Mouse (Mus musculus): Measurements from ENCODE around the gene Flcn. TPM values are rescaled to one million over a fixed set of nuclear protein-coding genes. Genes with fewer than 3 reads are reported as not detected.
A peak's percentile ranks its signal among the peaks of the same experiment; 100 is the strongest.

Gene Flcn
- polyA plus RNA-seq, 1 experiment from 2014 or later = 32.0 TPM

- WGBS = 87% methylated on average over 4 of the region's 4 CpGs
- Histone ChIP-seq H3K4me2 (ENCODE audit: low read depth, severe bottlenecking) (no peak overlapping the region), H3K4me3 (ENCODE audit: low read depth, low read length) (no peak overlapping the region), H3K27ac (replicated peaks; ENCODE audit: low read depth, low read length) (no peak overlapping the region), H3K9me3 (ENCODE audit: control insufficient read depth, low read length) (no peaks in the 10 kb centered on the region), H3K36me3 (ENCODE audit: control insufficient read depth, insufficient read depth, low read length) (peaks cover 12% of the 10 kb centered on the region; the same call in 1 of the 2 replicates), H3K27me3 (ENCODE audit: control insufficient read depth, insufficient read depth, low read length) (no peaks in the 10 kb centered on the region), H3K9ac (ENCODE audit: low read length) (no peak overlapping the region), H3K4me1 (ENCODE audit: control insufficient read depth, insufficient read depth, low read length) (no peaks in the 10 kb centered on the region)
- ATAC-seq (ENCODE audit: insufficient number of reproducible peaks, low FRiP score, low TSS enrichment, low read depth) (no peak), DNase-seq (ENCODE audit: low spot score) (no peak)
Measured at GRCm38 (mm10) chr11:59779406-59779805, 30.4 kb downstream of the Flcn start.

DNA sequence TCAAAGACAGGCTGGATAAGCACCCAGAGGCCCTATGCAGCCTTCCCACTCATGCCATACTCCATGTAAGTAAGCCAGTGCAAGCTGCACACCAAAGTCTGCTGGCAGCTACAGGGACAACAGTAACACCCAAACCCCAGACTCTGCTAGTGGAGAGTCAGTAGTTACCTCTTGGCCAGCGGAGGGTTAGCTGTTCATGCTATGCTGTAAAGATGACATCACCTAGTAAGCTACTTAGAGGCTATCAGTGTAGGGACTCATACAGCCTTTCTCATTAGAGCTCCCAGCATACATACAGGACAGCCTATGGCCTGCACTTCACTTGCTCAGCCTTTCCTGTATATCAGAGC, 31.0 kb downstream of the Flcn start:
- H3K36me3 ChIP-seq (ENCODE audit: control insufficient read depth, insufficient read depth, low read length) = peaks cover 12% of the 10 kb centered on the region; the same call in 1 of the 2 replicates

GRCm38 (mm10) chr11:59778181-59778873, 31.5 kb downstream of the Flcn start:
- no peaks in the 10 kb centered on the region for H3K27me3 ChIP-seq (ENCODE audit: control insufficient read depth, insufficient read depth, low read length)
- H3K9ac ChIP-seq (ENCODE audit: low read length) = no peak overlapping the region
- H3K4me2 ChIP-seq (ENCODE audit: low read depth, severe bottlenecking) = no peak overlapping the region
- no peak overlapping the region for H3K27ac ChIP-seq (replicated peaks; ENCODE audit: low read depth, low read length)
- ATAC-seq (ENCODE audit: insufficient number of reproducible peaks, low FRiP score, low TSS enrichment, low read depth) (no peak), DNase-seq (ENCODE audit: low spot score) (peak; percentile 86)
- peaks cover 16% of the 10 kb centered on the region; the same call in 1 of the 2 replicates for H3K36me3 ChIP-seq (ENCODE audit: control insufficient read depth, insufficient read depth, low read length)
- WGBS = 57% methylated on average over 9 of the region's 9 CpGs
- no peaks in the 10 kb centered on the region for H3K4me1 ChIP-seq (ENCODE audit: control insufficient read depth, insufficient read depth, low read length)
- H3K9me3 ChIP-seq (ENCODE audit: control insufficient read depth, low read length) = no peaks in the 10 kb centered on the region
- H3K4me3 ChIP-seq (ENCODE audit: low read depth, low read length) = no peak overlapping the region

More for the DNA sequence above, 31.0 kb downstream of the Flcn start:
- H3K27me3 ChIP-seq (ENCODE audit: control insufficient read depth, insufficient read depth, low read length) = no peaks in the 10 kb centered on the region
- H3K4me1 ChIP-seq (ENCODE audit: control insufficient read depth, insufficient read depth, low read length) = no peaks in the 10 kb centered on the region
- no peak overlapping the region for H3K4me2 ChIP-seq (ENCODE audit: low read depth, severe bottlenecking)
- DNase-seq (ENCODE audit: low spot score) (no peak), ATAC-seq (ENCODE audit: insufficient number of reproducible peaks, low FRiP score, low TSS enrichment, low read depth) (no peak)
- H3K27ac ChIP-seq (replicated peaks; ENCODE audit: low read depth, low read length) = no peak overlapping the region
- no peak overlapping the region for H3K9ac ChIP-seq (ENCODE audit: low read length)
- H3K9me3 ChIP-seq (ENCODE audit: control insufficient read depth, low read length) = no peaks in the 10 kb centered on the region
- H3K4me3 ChIP-seq (ENCODE audit: low read depth, low read length) = no peak overlapping the region
- 87% methylated on average over 1 of the region's 1 CpGs for WGBS

DNA sequence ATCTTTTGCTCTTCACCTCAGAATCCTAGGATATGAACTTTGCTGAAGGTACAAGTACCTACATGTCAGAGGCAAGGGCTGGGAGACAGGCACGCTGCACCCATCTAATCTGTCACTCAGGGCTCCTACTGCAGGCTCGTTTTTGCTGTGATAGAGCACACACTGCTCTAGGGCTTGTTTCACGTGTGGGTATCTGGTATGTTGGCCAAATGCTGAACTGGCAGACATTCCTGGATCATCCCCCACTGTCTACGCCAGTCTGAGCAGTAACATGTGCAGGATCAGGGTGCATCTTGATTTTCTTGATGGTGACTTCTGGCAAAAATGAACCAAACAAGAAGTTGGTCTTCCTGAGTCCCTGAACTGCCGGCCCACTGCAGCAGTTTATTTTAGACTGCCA, 32.6 kb downstream of the Flcn start:
- Histone ChIP-seq H3K36me3 (ENCODE audit: control insufficient read depth, insufficient read depth, low read length) (peaks cover 16% of the 10 kb centered on the region; the same call in 1 of the 2 replicates), H3K4me3 (ENCODE audit: low read depth, low read length) (no peak overlapping the region), H3K9ac (ENCODE audit: low read length) (no peak overlapping the region), H3K9me3 (ENCODE audit: control insufficient read depth, low read length) (no peaks in the 10 kb centered on the region), H3K4me2 (ENCODE audit: low read depth, severe bottlenecking) (no peak overlapping the region), H3K27me3 (ENCODE audit: control insufficient read depth, insufficient read depth, low read length) (no peaks in the 10 kb centered on the region), H3K27ac (replicated peaks; ENCODE audit: low read depth, low read length) (no peak overlapping the region), H3K4me1 (ENCODE audit: control insufficient read depth, insufficient read depth, low read length) (no peaks in the 10 kb centered on the region)
- no peak for DNase-seq (ENCODE audit: low spot score)
- 89% methylated on average over 5 of the region's 5 CpGs for WGBS
- no peak for ATAC-seq (ENCODE audit: insufficient number of reproducible peaks, low FRiP score, low TSS enrichment, low read depth)

DNA sequence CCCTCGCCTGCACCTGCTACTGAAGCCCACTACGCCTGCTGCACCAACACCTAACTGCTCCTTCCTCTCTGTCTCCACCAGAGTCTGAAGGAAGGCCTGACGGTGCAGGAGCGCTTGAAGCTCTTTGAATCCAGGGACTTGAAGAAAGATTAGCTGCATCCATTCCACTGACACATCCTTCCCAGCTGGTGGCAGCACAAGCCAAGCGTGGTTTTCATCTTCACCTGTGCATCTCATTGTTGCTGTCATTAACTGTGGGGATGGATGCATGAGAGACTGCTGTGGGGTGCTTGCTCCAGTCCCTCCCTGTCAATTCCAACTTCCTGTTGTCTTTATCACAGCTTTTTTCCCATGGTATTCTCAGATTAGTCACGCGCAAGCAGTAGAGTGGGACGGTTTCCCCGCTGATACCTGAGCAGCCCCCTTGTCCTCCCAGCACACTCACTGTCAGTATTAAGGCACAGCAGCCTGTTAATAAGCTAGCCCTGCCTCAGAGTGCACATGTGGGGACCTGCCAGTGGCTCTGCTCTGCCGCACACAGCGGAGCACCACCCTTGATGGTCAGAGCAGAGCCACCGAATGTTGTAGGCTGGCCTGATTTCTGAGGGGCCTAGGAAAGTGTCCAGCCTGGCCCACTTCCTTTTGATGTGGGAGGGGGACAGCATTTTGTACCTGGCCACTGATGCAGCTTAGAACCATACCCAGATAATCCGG, 34.2 kb downstream of the Flcn start:
- Histone ChIP-seq H3K4me2 (ENCODE audit: low read depth, severe bottlenecking) (no peak overlapping the region), H3K36me3 (ENCODE audit: control insufficient read depth, insufficient read depth, low read length) (peaks cover 22% of the 10 kb centered on the region; the same call in 1 of the 2 replicates), H3K4me1 (ENCODE audit: control insufficient read depth, insufficient read depth, low read length) (no peaks in the 10 kb centered on the region), H3K9ac (ENCODE audit: low read length) (no peak overlapping the region), H3K27ac (replicated peaks; ENCODE audit: low read depth, low read length) (no peak overlapping the region), H3K27me3 (ENCODE audit: control insufficient read depth, insufficient read depth, low read length) (no peaks in the 10 kb centered on the region), H3K9me3 (ENCODE audit: control insufficient read depth, low read length) (no peaks in the 10 kb centered on the region), H3K4me3 (ENCODE audit: low read depth, low read length) (no peak overlapping the region)
- no peak for ATAC-seq (ENCODE audit: insufficient number of reproducible peaks, low FRiP score, low TSS enrichment, low read depth)
- DNase-seq (ENCODE audit: low spot score) = no peak
- WGBS = 90% methylated on average over 13 of the region's 13 CpGs

GRCm38 (mm10) chr11:59774522-59774921, 35.3 kb downstream of the Flcn start:
- no peaks in the 10 kb centered on the region for H3K27me3 ChIP-seq (ENCODE audit: control insufficient read depth, insufficient read depth, low read length)
- DNase-seq (ENCODE audit: low spot score) = no peak
- H3K9me3 ChIP-seq (ENCODE audit: control insufficient read depth, low read length) = no peaks in the 10 kb centered on the region
- H3K4me2 ChIP-seq (ENCODE audit: low read depth, severe bottlenecking) = no peak overlapping the region
- 91% methylated on average over 4 of the region's 4 CpGs for WGBS
- H3K9ac ChIP-seq (ENCODE audit: low read length) = no peak overlapping the region
- H3K4me1 ChIP-seq (ENCODE audit: control insufficient read depth, insufficient read depth, low read length) = no peaks in the 10 kb centered on the region
- ATAC-seq (ENCODE audit: insufficient number of reproducible peaks, low FRiP score, low TSS enrichment, low read depth) = no peak
- H3K27ac ChIP-seq (replicated peaks; ENCODE audit: low read depth, low read length) = no peak overlapping the region
- peaks cover 24% of the 10 kb centered on the region; the same call in 1 of the 2 replicates for H3K36me3 ChIP-seq (ENCODE audit: control insufficient read depth, insufficient read depth, low read length)
- H3K4me3 ChIP-seq (ENCODE audit: low read depth, low read length) = no peak overlapping the region

DNA sequence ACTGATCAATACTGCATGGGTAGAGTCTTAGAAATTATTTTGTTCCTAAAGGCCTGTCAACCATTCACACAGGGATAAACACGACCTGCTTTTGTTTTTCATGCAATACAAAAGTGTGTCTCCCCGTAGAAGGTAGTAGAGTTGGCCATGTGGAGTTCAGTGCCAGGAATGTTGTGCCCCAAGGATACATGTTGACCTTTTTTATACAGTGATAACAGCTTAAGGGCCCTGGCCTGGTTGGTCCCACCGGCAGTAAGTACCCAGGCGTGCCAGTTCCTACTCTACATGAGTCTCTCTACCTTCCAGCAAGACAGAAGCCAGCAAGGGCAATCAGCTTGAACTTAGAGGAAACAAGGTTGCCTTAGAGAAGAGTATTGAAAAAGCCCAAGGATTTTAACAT, 36.9 kb downstream of the Flcn start:
- DNase-seq (ENCODE audit: low spot score) = no peak
- Histone ChIP-seq H3K4me1 (ENCODE audit: control insufficient read depth, insufficient read depth, low read length) (no peaks in the 10 kb centered on the region), H3K36me3 (ENCODE audit: control insufficient read depth, insufficient read depth, low read length) (peaks cover 26% of the 10 kb centered on the region; the same call in 1 of the 2 replicates), H3K4me3 (ENCODE audit: low read depth, low read length) (no peak overlapping the region), H3K27me3 (ENCODE audit: control insufficient read depth, insufficient read depth, low read length) (no peaks in the 10 kb centered on the region), H3K9ac (ENCODE audit: low read length) (no peak overlapping the region), H3K27ac (replicated peaks; ENCODE audit: low read depth, low read length) (no peak overlapping the region), H3K9me3 (ENCODE audit: control insufficient read depth, low read length) (no peaks in the 10 kb centered on the region), H3K4me2 (ENCODE audit: low read depth, severe bottlenecking) (no peak overlapping the region)
- no peak for ATAC-seq (ENCODE audit: insufficient number of reproducible peaks, low FRiP score, low TSS enrichment, low read depth)
- 95% methylated on average over 4 of the region's 4 CpGs for WGBS

- Histone ChIP-seq H3K36me3 (ENCODE audit: control insufficient read depth, insufficient read depth, low read length) (peaks cover 24% of the 10 kb centered on the region; the same call in 1 of the 2 replicates), H3K9me3 (ENCODE audit: control insufficient read depth, low read length) (no peaks in the 10 kb centered on the region), H3K4me3 (ENCODE audit: low read depth, low read length) (no peak overlapping the region), H3K27me3 (ENCODE audit: control insufficient read depth, insufficient read depth, low read length) (no peaks in the 10 kb centered on the region), H3K4me1 (ENCODE audit: control insufficient read depth, insufficient read depth, low read length) (no peaks in the 10 kb centered on the region), H3K9ac (ENCODE audit: low read length) (no peak overlapping the region), H3K4me2 (ENCODE audit: low read depth, severe bottlenecking) (no peak overlapping the region), H3K27ac (replicated peaks; ENCODE audit: low read depth, low read length) (no peak overlapping the region)
- DNase-seq (ENCODE audit: low spot score) = no peak
- WGBS = 86% methylated on average over 2 of the region's 2 CpGs
- ATAC-seq (ENCODE audit: insufficient number of reproducible peaks, low FRiP score, low TSS enrichment, low read depth) = no peak
Measured at GRCm38 (mm10) chr11:59772291-59772690, 37.5 kb downstream of the Flcn start.
